ENCODE assay signal across 8 mouse cellular contexts in the genomic region with DNA sequence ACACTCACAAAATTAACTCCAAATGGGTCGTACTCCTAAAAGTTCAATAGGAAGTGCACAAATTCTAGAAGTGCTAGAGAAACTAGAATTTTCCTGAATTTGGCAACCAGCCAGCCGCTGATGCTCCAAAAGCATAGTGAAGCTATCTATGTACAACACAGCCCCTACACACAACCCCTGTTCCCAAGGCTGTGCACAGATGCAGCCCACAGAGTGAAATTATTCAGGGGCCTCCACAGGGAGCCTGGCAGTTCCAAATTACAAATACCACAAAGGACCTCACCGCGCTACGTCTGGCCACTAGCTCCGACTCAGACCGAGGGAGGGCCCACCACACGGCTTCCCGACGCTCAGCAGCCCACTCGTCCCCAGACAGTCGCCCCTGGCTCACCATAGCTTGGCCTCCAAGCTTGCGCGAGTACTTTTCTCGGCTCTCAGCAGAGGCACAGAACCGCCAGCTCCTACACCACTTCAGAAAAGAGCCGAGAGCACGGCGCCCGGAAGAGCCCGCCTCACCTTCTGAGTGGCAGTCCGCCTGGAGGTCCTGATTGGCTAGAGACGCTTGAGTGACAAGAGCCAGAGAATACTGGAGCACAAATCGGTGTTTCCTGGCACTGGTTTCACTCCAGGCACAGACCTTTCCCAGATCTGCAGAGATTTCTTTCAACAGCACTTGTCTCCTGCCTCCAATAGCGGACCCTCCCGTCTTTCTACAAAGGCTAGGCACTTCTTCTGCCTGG. TPM values are rescaled to one million over a fixed set of nuclear protein-coding genes. Genes with fewer than 3 reads are reported as not detected.
DNase-seq lines count a peak whose midpoint lies in the region; ATAC-seq lines count a peak whose summit lies in the region.

No protein-coding gene starts in this region.

- ATAC-seq in embryonic facial prominence, embryonic 11.5 days (replicated peaks; ENCODE audit: insufficient number of reproducible peaks, low FRiP score, low TSS enrichment, low read depth): peak; percentile 97
- ATAC-seq in midbrain, embryonic 12.5 days (ENCODE audit: low FRiP score, low read depth): peak; percentile 99
- no peak for ATAC-seq in erythroid progenitor cell, adult 5-6 weeks (replicated peaks; ENCODE audit: low FRiP score, poor library complexity, severe bottlenecking)

- H3K4me2 ChIP-seq in embryonic facial prominence, embryonic 11.5 days (ENCODE audit: low read depth, low read length): peak overlapping the region; percentile 47
- peak overlapping the region; percentile 57 for H3K4me2 ChIP-seq in midbrain, embryonic 12.5 days (replicated peaks)

- H3K36me3 ChIP-seq in embryonic facial prominence, embryonic 11.5 days (replicated peaks; ENCODE audit: control insufficient read depth, insufficient read depth, low read depth, low read length): no peaks in the 10 kb centered on the region; the same call in 1 of the 2 replicates
- H3K36me3 ChIP-seq in limb, embryonic 10.5 days: peaks cover 41% of the 10 kb centered on the region
- H3K36me3 ChIP-seq in midbrain, embryonic 12.5 days: peaks cover 22% of the 10 kb centered on the region

- peak overlapping the region; percentile 85 for H3K27ac ChIP-seq in embryonic facial prominence, embryonic 11.5 days (replicated peaks; ENCODE audit: low read depth, low read length)
- peak overlapping the region; percentile 95 for H3K27ac ChIP-seq in limb, embryonic 10.5 days
- H3K27ac ChIP-seq in midbrain, embryonic 12.5 days (replicated peaks): peak overlapping the region; percentile 96

- H3K4me1 ChIP-seq in embryonic facial prominence, embryonic 11.5 days (ENCODE audit: control insufficient read depth, insufficient read depth, low read length): peaks cover 2% of the 10 kb centered on the region; the same call in 1 of the 2 replicates
- peaks cover 17% of the 10 kb centered on the region for H3K4me1 ChIP-seq in limb, embryonic 10.5 days
- H3K4me1 ChIP-seq in midbrain, embryonic 12.5 days: peaks cover 9% of the 10 kb centered on the region; the same call in 1 of the 2 replicates

- no peaks in the 10 kb centered on the region for H3K9me3 ChIP-seq in embryonic facial prominence, embryonic 11.5 days (replicated peaks; ENCODE audit: control insufficient read depth, low read length)
- H3K9me3 ChIP-seq in limb, embryonic 10.5 days (replicated peaks): peaks cover 5% of the 10 kb centered on the region; the same call in 1 of the 2 replicates
- H3K9me3 ChIP-seq in midbrain, embryonic 12.5 days: peaks cover 13% of the 10 kb centered on the region

- H3K27me3 ChIP-seq in embryonic facial prominence, embryonic 11.5 days (ENCODE audit: control insufficient read depth, insufficient read depth, low read length): no peaks in the 10 kb centered on the region
- H3K27me3 ChIP-seq in limb, embryonic 10.5 days (ENCODE audit: low read depth, poor library complexity, severe bottlenecking): no peaks in the 10 kb centered on the region
- no peaks in the 10 kb centered on the region for H3K27me3 ChIP-seq in midbrain, embryonic 12.5 days

- peak; percentile 92 for DNase-seq in adrenal gland, postnatal 36 days
- DNase-seq in embryonic facial prominence, embryonic 11.5 days (ENCODE audit: low spot score): peak; percentile 95
- peak; percentile 93 to 95 for DNase-seq in heart, adult 18-20 months
- peak; percentile 90 for DNase-seq in kidney, adult 18-20 months
- DNase-seq in limb, embryonic 10.5 days (ENCODE audit: low spot score): peak; percentile 85
- peak; percentile 90 for DNase-seq in skeletal muscle tissue, adult 2 months (ENCODE audit: low read depth, low spot score)

- peak overlapping the region; percentile 81 for H3K9ac ChIP-seq in embryonic facial prominence, embryonic 11.5 days (replicated peaks; ENCODE audit: low read length)
- H3K9ac ChIP-seq in midbrain, embryonic 12.5 days (replicated peaks): peak overlapping the region; percentile 86

- 1% methylated on average over 26 of the region's 26 CpGs for WGBS in embryonic facial prominence, embryonic 11.5 days
- 2% methylated on average over 26 of the region's 26 CpGs for WGBS in limb, embryonic 10.5 days
- WGBS in midbrain, embryonic 12.5 days: 2% methylated on average over 26 of the region's 26 CpGs

- peak overlapping the region; percentile 63 for H3K4me3 ChIP-seq in embryonic facial prominence, embryonic 11.5 days (ENCODE audit: low read depth, low read length)
- H3K4me3 ChIP-seq in limb, embryonic 10.5 days: peak overlapping the region; percentile 67
- H3K4me3 ChIP-seq in midbrain, embryonic 12.5 days: peak overlapping the region; percentile 68

RNA-seq across cellular contexts. Expression of gene Gm9495, which starts 58.1 kb away (rescaled TPM):
- not detected for total RNA-seq in adrenal gland, postnatal 36 days (2021)
- not detected in 2 replicates for polyA plus RNA-seq in embryonic facial prominence, embryonic 11.5 days (2014; fragmentation: Nextera tagmentation; extraction: Ambion mirVana)
- total RNA-seq in heart, adult 18-20 months (2021): under 1 TPM in 1 of 2 experiments, not detected in 1; 0.18 TPM
- polyA plus RNA-seq in limb, embryonic 10.5 days (2016; fragmentation: Nextera tagmentation; extraction: Ambion mirVana): not detected in 2 replicates
- polyA plus RNA-seq in midbrain, embryonic 12.5 days (2016; fragmentation: Nextera tagmentation; extraction: Ambion mirVana): not detected in 2 replicates
- not detected in 2 replicates for total RNA-seq in erythroid progenitor cell, adult 5-6 weeks (2015; ENCODE audit: low replicate concordance)
- total RNA-seq in erythroid progenitor cell, adult 5-6 weeks (2017; ENCODE audit: low replicate concordance): not detected in 2 replicates
